Mouse (Mus musculus) limb, embryonic 12.5 days (tissue): ENCODE results near the gene Pla2g12b. TPM values are rescaled to one million over a fixed set of nuclear protein-coding genes. Genes with fewer than 3 reads are reported as not detected.

Experiments
- ATAC-seq: fragments of 200-750 bp; cut with Nextera tagmentation; 2 replicates; pipeline ENCODE4 v1.8.0; 2017; ENCODE audit warnings: low read depth, moderate TSS enrichment; ENCODE audit not compliant: insufficient number of reproducible peaks, insufficient read depth, low FRiP score, low TSS enrichment
- H3K27ac ChIP-seq: fragments of 300-500 bp; sonication (generic); 2 replicates; pipeline ENCODE4 v1.5.1; 2016; ENCODE audit warnings: mild to moderate bottlenecking, moderate library complexity
- H3K27me3 ChIP-seq: fragments of 300-500 bp; sonication (generic); 2 replicates; pipeline ENCODE4 v1.6.1; 2016; ENCODE audit warnings: mild to moderate bottlenecking, moderate library complexity
- H3K36me3 ChIP-seq: fragments of 300-500 bp; sonication (generic); 2 replicates; pipeline ENCODE4 v1.6.1; 2016; ENCODE audit warnings: mild to moderate bottlenecking, moderate library complexity
- H3K4me1 ChIP-seq: fragments of 300-500 bp; sonication (generic); replicated peaks from 2 replicates; pipeline ENCODE4 v1.6.1; 2016
- H3K4me2 ChIP-seq: fragments of 300-500 bp; sonication (generic); 2 replicates; pipeline ENCODE4 v1.6.1; 2016; ENCODE audit warnings: mild to moderate bottlenecking, moderate library complexity
- H3K4me3 ChIP-seq: fragments of 300-500 bp; sonication (generic); replicated peaks from 2 replicates; pipeline ENCODE4 v1.5.1; 2016; ENCODE audit warnings: mild to moderate bottlenecking
- H3K9ac ChIP-seq: fragments of 300-500 bp; sonication (generic); replicated peaks from 2 replicates; pipeline ENCODE4 v1.6.1; 2016; ENCODE audit warnings: mild to moderate bottlenecking, moderate library complexity
- H3K9me3 ChIP-seq: fragments of 300-500 bp; sonication (generic); 2 replicates; pipeline ENCODE4 v1.6.1; 2016; ENCODE audit warnings: mild to moderate bottlenecking, moderate library complexity
- WGBS: fragments of 180-500 bp; shearing (Covaris S2); methylation state at CpG from one replicate; pipeline ENCODE4 v1.1.7; 2016; 5-methylcytosine and 5-hydroxymethylcytosine counted together
- polyA plus RNA-seq: library from polyadenylated mRNA; unstranded; fragments of >200 nt; fragmentation: Nextera tagmentation; extraction: Ambion mirVana; gene quantifications from 2 replicates; pipeline ENCODE4 v1.2.1, GENCODE M21; 2016

Pla2g12b gene
- polyA plus RNA-seq, 1 experiment from 2014 or later, result not detected

- WGBS, result 84% methylated on average over 11 of the region's 11 CpGs
- Histone ChIP-seq H3K27me3 (no peaks in the 10 kb centered on the region), H3K4me2 (no peak within 1 kb of the TSS), H3K9me3 (no peaks in the 10 kb centered on the region), H3K4me1 (peaks cover 18% of the 10 kb centered on the region), H3K9ac (no peak within 1 kb of the TSS), H3K4me3 (no peak within 1 kb of the TSS), H3K36me3 (no peaks in the 10 kb centered on the region), H3K27ac (no peak within 1 kb of the TSS)
- ATAC-seq, result no peak
These were observed 38.3 kb downstream of the Pla2g12b start, which contains the start of gene Oit3 for GRCm38 (mm10) chr10:59441735-59442134. Gene Oit3, minus strand, starts transcription at chr10:59441778.

GRCm38 (mm10) chr10:59443212-59443611, 39.8 kb downstream of the Pla2g12b start:
- Histone ChIP-seq H3K4me2 (no peak overlapping the region), H3K27ac (no peak overlapping the region), H3K9ac (no peak overlapping the region), H3K27me3 (no peaks in the 10 kb centered on the region), H3K36me3 (no peaks in the 10 kb centered on the region), H3K4me3 (no peak overlapping the region), H3K9me3 (no peaks in the 10 kb centered on the region), H3K4me1 (peaks cover 18% of the 10 kb centered on the region)
- ATAC-seq, result no peak
- 11% methylated on average over 7 of the region's 7 CpGs for WGBS

- no peak overlapping the region for H3K27ac ChIP-seq
- no peaks in the 10 kb centered on the region for H3K27me3 ChIP-seq
- no peak overlapping the region for H3K4me2 ChIP-seq
- WGBS, result 78% methylated on average over 3 of the region's 3 CpGs
- H3K4me3 ChIP-seq, result no peak overlapping the region
- H3K9me3 ChIP-seq, result no peaks in the 10 kb centered on the region
- no peak for ATAC-seq
- H3K4me1 ChIP-seq, result peaks cover 16% of the 10 kb centered on the region
- H3K9ac ChIP-seq, result no peak overlapping the region
- H3K36me3 ChIP-seq, result no peaks in the 10 kb centered on the region
These were observed 40.6 kb downstream of the Pla2g12b start for GRCm38 (mm10) chr10:59444106-59444505.

- H3K27ac ChIP-seq, result no peak overlapping the region
- no peak for ATAC-seq
- H3K9me3 ChIP-seq, result no peaks in the 10 kb centered on the region
- no peak overlapping the region for H3K4me2 ChIP-seq
- no peaks in the 10 kb centered on the region for H3K27me3 ChIP-seq
- H3K9ac ChIP-seq, result no peak overlapping the region
- H3K36me3 ChIP-seq, result peaks cover 4% of the 10 kb centered on the region; the same call in 1 of the 2 replicates
- 52% methylated on average over 8 of the region's 8 CpGs for WGBS
- no peak overlapping the region for H3K4me3 ChIP-seq
- H3K4me1 ChIP-seq, result peaks cover 11% of the 10 kb centered on the region
These were observed 41.2 kb downstream of the Pla2g12b start for GRCm38 (mm10) chr10:59444635-59445034.

GRCm38 (mm10) chr10:59446911-59447437, 43.5 kb downstream of the Pla2g12b start:
- Histone ChIP-seq H3K9me3 (no peaks in the 10 kb centered on the region), H3K36me3 (peaks cover 23% of the 10 kb centered on the region), H3K4me1 (peaks cover 5% of the 10 kb centered on the region), H3K27me3 (no peaks in the 10 kb centered on the region), H3K9ac (no peak overlapping the region), H3K4me3 (no peak overlapping the region), H3K27ac (no peak overlapping the region), H3K4me2 (no peak overlapping the region)
- no peak for ATAC-seq
- WGBS, result 90% methylated on average over 10 of the region's 10 CpGs

- no peaks in the 10 kb centered on the region for H3K9me3 ChIP-seq
- peaks cover 5% of the 10 kb centered on the region for H3K4me1 ChIP-seq
- peaks cover 23% of the 10 kb centered on the region for H3K36me3 ChIP-seq
- no peak overlapping the region for H3K9ac ChIP-seq
- WGBS, result 77% methylated on average over 9 of the region's 9 CpGs
- no peaks in the 10 kb centered on the region for H3K27me3 ChIP-seq
- no peak overlapping the region for H3K4me2 ChIP-seq
- no peak for ATAC-seq
- no peak overlapping the region for H3K4me3 ChIP-seq
- H3K27ac ChIP-seq, result no peak overlapping the region
These were observed 44.1 kb downstream of the Pla2g12b start for GRCm38 (mm10) chr10:59447546-59447945.

GRCm38 (mm10) chr10:59451839-59452238, 48.4 kb downstream of the Pla2g12b start:
- Histone ChIP-seq H3K27me3 (no peaks in the 10 kb centered on the region), H3K36me3 (peaks cover 35% of the 10 kb centered on the region), H3K9me3 (no peaks in the 10 kb centered on the region), H3K27ac (no peak overlapping the region), H3K4me2 (no peak overlapping the region), H3K4me3 (no peak overlapping the region), H3K4me1 (0 out of 2 replicates have a peak, but pooled peaks cover 3% of the 10 kb centered on the region), H3K9ac (no peak overlapping the region)
- ATAC-seq, result no peak
- WGBS, result 53% methylated on average over 5 of the region's 5 CpGs

- Histone ChIP-seq H3K4me3 (no peak overlapping the region), H3K36me3 (peaks cover 34% of the 10 kb centered on the region), H3K27me3 (no peaks in the 10 kb centered on the region), H3K27ac (no peak overlapping the region), H3K9ac (no peak overlapping the region), H3K4me2 (no peak overlapping the region), H3K9me3 (no peaks in the 10 kb centered on the region), H3K4me1 (0 out of 2 replicates have a peak, but pooled peaks cover 3% of the 10 kb centered on the region)
- WGBS, result 94% methylated on average over 15 of the region's 15 CpGs
- no peak for ATAC-seq
These were observed 51.2 kb downstream of the Pla2g12b start for GRCm38 (mm10) chr10:59454631-59455030.

GRCm38 (mm10) chr10:59459767-59460166, 56.3 kb downstream of the Pla2g12b start:
- no peak for ATAC-seq
- Histone ChIP-seq H3K27me3 (no peaks in the 10 kb centered on the region), H3K4me1 (0 out of 2 replicates have a peak, but pooled peaks cover 5% of the 10 kb centered on the region), H3K9me3 (no peaks in the 10 kb centered on the region), H3K27ac (no peak overlapping the region), H3K4me3 (no peak overlapping the region), H3K36me3 (peaks cover 18% of the 10 kb centered on the region; the same call in 1 of the 2 replicates), H3K9ac (no peak overlapping the region), H3K4me2 (no peak overlapping the region)
- WGBS, result 90% methylated on average over 12 of the region's 12 CpGs

- peak; percentile 71 for ATAC-seq
- WGBS, result 72% methylated on average over 6 of the region's 6 CpGs
These were observed 58.8 kb downstream of the Pla2g12b start for GRCm38 (mm10) chr10:59462307-59462706.

GRCm38 (mm10) chr10:59465546-59465945, 62.1 kb downstream of the Pla2g12b start:
- Histone ChIP-seq H3K9me3 (no peaks in the 10 kb centered on the region), H3K36me3 (peaks cover 17% of the 10 kb centered on the region; the same call in 1 of the 2 replicates), H3K4me2 (no peak overlapping the region), H3K27ac (0 out of 2 replicates have a peak overlapping the region, but pooled peaks have one; percentile 31), H3K4me3 (no peak overlapping the region), H3K4me1 (peaks cover 22% of the 10 kb centered on the region), H3K9ac (no peak overlapping the region), H3K27me3 (no peaks in the 10 kb centered on the region)
- ATAC-seq, result no peak
- 73% methylated on average over 3 of the region's 3 CpGs for WGBS

More at GRCm38 (mm10) chr10:59462307-59462706, 58.8 kb downstream of the Pla2g12b start:
- Histone ChIP-seq H3K4me3 (no peak overlapping the region), H3K36me3 (peaks cover 14% of the 10 kb centered on the region; the same call in 1 of the 2 replicates), H3K9ac (no peak overlapping the region), H3K27me3 (no peaks in the 10 kb centered on the region), H3K4me2 (no peak overlapping the region), H3K27ac (peak overlapping the region; percentile 85), H3K4me1 (peaks cover 20% of the 10 kb centered on the region), H3K9me3 (no peaks in the 10 kb centered on the region)

GRCm38 (mm10) chr10:59466626-59467025, 63.2 kb downstream of the Pla2g12b start:
- Histone ChIP-seq H3K4me2 (no peak overlapping the region), H3K27me3 (no peaks in the 10 kb centered on the region), H3K27ac (0 out of 2 replicates have a peak overlapping the region, but pooled peaks have one; percentile 29), H3K9ac (no peak overlapping the region), H3K4me1 (peaks cover 18% of the 10 kb centered on the region), H3K4me3 (no peak overlapping the region), H3K9me3 (no peaks in the 10 kb centered on the region), H3K36me3 (peaks cover 17% of the 10 kb centered on the region; the same call in 1 of the 2 replicates)
- ATAC-seq, result no peak
- WGBS, result 42% methylated on average over 4 of the region's 4 CpGs
